Mouse (Mus musculus) myocyte (in vitro differentiated cells): Measurements from ENCODE around the gene Rtn3. TPM values are rescaled to one million over a fixed set of nuclear protein-coding genes. Genes with fewer than 3 reads are reported as not detected.

Experiments
- H3K27me3 ChIP-seq: one replicate; pipeline ENCODE4 v1.6.1; 2011; ENCODE audit not compliant: control insufficient read depth, insufficient read depth, insufficient read length
- H3K36me3 ChIP-seq: one replicate; pipeline ENCODE4 v1.6.1; 2011; ENCODE audit not compliant: control insufficient read depth, insufficient read depth
- H3K4me2 ChIP-seq: one replicate; pipeline ENCODE4 v1.6.1; 2011; ENCODE audit warnings: low read depth, control low read depth
- H3K4me3 ChIP-seq: one replicate; pipeline ENCODE4 v1.5.1; 2011; ENCODE audit warnings: mild to moderate bottlenecking, control low read depth, moderate library complexity
- H3K79me2 ChIP-seq: one replicate; pipeline ENCODE4 v1.6.1; 2011; ENCODE audit not compliant: control insufficient read depth, insufficient read depth
- H3ac ChIP-seq: one replicate; pipeline ENCODE4 v1.6.1; 2011; ENCODE audit not compliant: control insufficient read depth, insufficient read length
- CEBPB ChIP-seq: IDR thresholded peaks from 2 replicates; pipeline ENCODE4 v1.6.1; 2011; ENCODE audit warnings: mild to moderate bottlenecking, moderate library complexity; ENCODE audit not compliant: poor library complexity, insufficient read depth, severe bottlenecking
- E2F4 ChIP-seq: IDR thresholded peaks from one replicate; pipeline ENCODE4 v1.6.1; 2011; ENCODE audit warnings: mild to moderate bottlenecking, control low read depth, moderate library complexity; ENCODE audit not compliant: insufficient read depth
- MAX ChIP-seq: IDR thresholded peaks from one replicate; pipeline ENCODE4 v1.6.1; 2011; ENCODE audit warnings: low read depth, mild to moderate bottlenecking, control low read depth
- MYOG ChIP-seq, 3 experiments: IDR thresholded peaks; one replicate each; pipeline ENCODE4 v1.6.1; 2011; ENCODE audit warnings: control low read depth in 2 of 3, low read depth in 2 of 3, mild to moderate bottlenecking in 2 of 3; ENCODE audit not compliant: insufficient read length in 2 of 3, control insufficient read depth in 1 of 3, insufficient read depth in 1 of 3
- POLR2A ChIP-seq: IDR thresholded peaks from one replicate; pipeline ENCODE4 v1.6.1; 2011; ENCODE audit warnings: low read depth, mild to moderate bottlenecking, control low read depth, moderate library complexity; ENCODE audit not compliant: insufficient read length
- POLR2AphosphoS2 ChIP-seq: IDR thresholded peaks from one replicate; pipeline ENCODE4 v1.6.1; 2011; ENCODE audit warnings: low read depth, control low read depth; ENCODE audit not compliant: insufficient read length
- REST ChIP-seq: IDR thresholded peaks from one replicate; pipeline ENCODE4 v1.6.1; 2011; ENCODE audit warnings: mild to moderate bottlenecking, control low read depth, moderate library complexity; ENCODE audit not compliant: insufficient read depth, insufficient read length
- TCF12 ChIP-seq: IDR thresholded peaks from one replicate; pipeline ENCODE4 v1.6.1; 2011; ENCODE audit warnings: mild to moderate bottlenecking, control low read depth; ENCODE audit not compliant: poor library complexity, insufficient read depth, severe bottlenecking
- TCF3 ChIP-seq: IDR thresholded peaks from one replicate; pipeline ENCODE4 v1.6.1; 2011; ENCODE audit warnings: low read depth, control low read depth; ENCODE audit not compliant: insufficient read length
- USF1 ChIP-seq: IDR thresholded peaks from one replicate; pipeline ENCODE4 v1.6.1; 2011; ENCODE audit warnings: low read depth, mild to moderate bottlenecking, control low read depth, moderate library complexity
- polyA plus RNA-seq: library from polyadenylated mRNA; unstranded; fragments of >200 nt; fragmentation: generic; extraction: Trizol; gene quantifications from one replicate; pipeline ENCODE4 v1.2.1, GENCODE M21; 2012; ENCODE audit warnings: missing spikeins

The Rtn3 gene
- polyA plus RNA-seq, 1 experiment = 65.7 TPM

DNA sequence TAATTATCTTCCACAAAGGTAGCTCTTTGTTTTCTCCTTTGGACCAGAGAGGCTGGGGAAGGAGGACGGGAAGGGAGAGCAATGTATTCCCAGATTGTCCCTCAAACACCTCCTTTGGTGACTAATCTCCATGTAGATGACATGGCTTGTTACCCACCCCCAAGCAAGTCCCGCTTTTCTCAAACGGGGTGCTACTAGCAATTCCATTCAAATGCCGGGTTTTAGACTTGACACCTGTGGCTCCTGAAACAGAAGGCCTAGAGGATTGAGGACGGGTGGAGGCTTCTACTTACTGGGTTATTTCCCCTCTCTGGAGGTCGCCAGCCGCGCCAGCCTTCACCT is 101.2 kb downstream of the Rtn3 start:
- no peaks in the 10 kb centered on the region for H3K27me3 ChIP-seq
- H3K36me3 ChIP-seq = no peaks in the 10 kb centered on the region
- H3ac ChIP-seq = peak overlapping the region; percentile 42
- peak overlapping the region; percentile 69 for H3K4me2 ChIP-seq
- TF ChIP-seq POLR2AphosphoS2 (no peak), TCF3 (no peak), MYOG (IDR thresholded peaks at IDR 0.05; ENCODE audit: control insufficient read depth in 1 of 3, insufficient read depth in 1 of 3, insufficient read length in 2 of 3, low read depth in 2 of 3) (no peak), TCF12 (no peak), REST (no peak), E2F4 (no peak), MAX (no peak)
- H3K4me3 ChIP-seq = peak overlapping the region; percentile 61
- H3K79me2 ChIP-seq = peaks cover 30% of the 10 kb centered on the region

DNA sequence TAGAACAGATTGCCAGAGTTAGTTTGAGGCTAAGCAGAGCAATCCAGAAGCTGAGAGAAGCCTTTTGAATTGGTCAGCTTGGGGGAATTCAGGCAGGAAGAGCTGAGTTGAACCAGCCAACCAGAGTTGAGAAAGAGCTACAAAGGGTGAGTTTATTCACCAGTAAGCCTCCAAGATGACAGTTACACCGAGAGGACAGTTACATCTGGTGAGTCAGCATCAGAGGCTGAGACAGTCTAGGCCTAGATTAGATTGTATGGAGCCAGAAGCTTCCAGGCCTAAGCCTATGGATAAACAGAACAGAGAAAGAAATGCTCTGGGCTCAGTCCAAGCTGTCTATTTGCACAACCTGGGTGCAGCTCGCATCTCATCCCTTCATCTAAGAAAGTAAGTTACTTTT is 105.4 kb downstream of the Rtn3 start:
- Histone ChIP-seq H3K4me2 (no peak overlapping the region), H3K4me3 (no peak overlapping the region), H3ac (no peak overlapping the region), H3K36me3 (peaks cover 26% of the 10 kb centered on the region), H3K27me3 (no peaks in the 10 kb centered on the region), H3K79me2 (peaks cover 37% of the 10 kb centered on the region)
- TF ChIP-seq TCF12 (no peak), POLR2AphosphoS2 (no peak), POLR2A (no peak), CEBPB (no peak), E2F4 (no peak), REST (no peak), TCF3 (no peak), MAX (no peak), USF1 (no peak), MYOG (IDR thresholded peaks at IDR 0.05; ENCODE audit: control insufficient read depth in 1 of 3, insufficient read depth in 1 of 3, insufficient read length in 2 of 3, low read depth in 2 of 3) (no peak)

Other genes starting within 250 kb of the Rtn3 start
- 10.3 TPM for gene Naa40, start 242.1 kb downstream of the Rtn3 start, polyA plus RNA-seq
- 34.1 TPM for gene Rcor2, start 216.0 kb downstream of the Rtn3 start, polyA plus RNA-seq
- 33.7 TPM for gene Mark2, start 141.4 kb downstream of the Rtn3 start, polyA plus RNA-seq
- 20.4 TPM for gene Spindoc, start 100.3 kb downstream of the Rtn3 start, polyA plus RNA-seq
- gene 2700081O15Rik, start 65.7 kb downstream of the Rtn3 start, polyA plus RNA-seq = 16.9 TPM
- gene Atl3, start 10.8 kb upstream of the Rtn3 start, polyA plus RNA-seq = 14.4 TPM
- 64.5 TPM for gene Pla2g16, start 74.2 kb upstream of the Rtn3 start, polyA plus RNA-seq
- 0.31 TPM for gene Lgals12, start 123.9 kb upstream of the Rtn3 start, polyA plus RNA-seq
- gene Hrasls5, start 129.3 kb upstream of the Rtn3 start, polyA plus RNA-seq = 0.05 TPM
- gene Slc22a19, start 228.0 kb upstream of the Rtn3 start, polyA plus RNA-seq = not detected